Mouse (Mus musculus) CH12.LX (cell line): ENCODE data around the gene Lgi2.

Experiments used
- BHLHE40 ChIP-seq: IDR thresholded peaks from 2 replicates; pipeline ENCODE4 v1.6.1; 2011; ENCODE audit warnings: mild to moderate bottlenecking, low read depth, low read length, improper control_type of control experiment
- CHD2 ChIP-seq: IDR thresholded peaks from 2 replicates; pipeline ENCODE4 v1.6.1; 2011; ENCODE audit warnings: low read length, improper control_type of control experiment
- CTCF ChIP-seq, 2 experiments: IDR thresholded peaks in 1 of 2; conservative IDR thresholded peaks in 1 of 2; 2 replicates each; pipeline ENCODE4 v1.5.1; 2011 to 2012; ENCODE audit warnings: low read depth in 2 of 2, low read length in 2 of 2, improper control_type of control experiment in 1 of 2, inconsistent platforms in 1 of 2, mild to moderate bottlenecking in 1 of 2, moderate library complexity in 1 of 2
- E2F4 ChIP-seq: IDR thresholded peaks from 2 replicates; pipeline ENCODE4 v1.6.1; 2011; ENCODE audit warnings: low read depth, low read length, improper control_type of control experiment; ENCODE audit not compliant: insufficient replicate concordance
- ELF1 ChIP-seq: IDR thresholded peaks from 2 replicates; pipeline ENCODE4 v1.6.1; 2014; ENCODE audit warnings: low read depth, mild to moderate bottlenecking, inconsistent platforms, low read length, improper control_type of control experiment
- EP300 ChIP-seq: IDR thresholded peaks from 2 replicates; pipeline ENCODE4 v1.6.1; 2011; ENCODE audit warnings: low read length, improper control_type of control experiment
- ETS1 ChIP-seq: conservative IDR thresholded peaks from 2 replicates; pipeline ENCODE4 v1.6.1; 2012; ENCODE audit warnings: low read depth, mild to moderate bottlenecking, inconsistent platforms, low read length, improper control_type of control experiment, moderate library complexity
- IRF4 ChIP-seq: IDR thresholded peaks from 2 replicates; pipeline ENCODE4 v1.6.1; 2014; ENCODE audit warnings: low read depth, mild to moderate bottlenecking, inconsistent platforms, low read length, improper control_type of control experiment
- MAFK ChIP-seq: IDR thresholded peaks from 2 replicates; pipeline ENCODE4 v1.6.1; 2011; ENCODE audit warnings: low read length, improper control_type of control experiment; ENCODE audit not compliant: insufficient replicate concordance
- POLR2A ChIP-seq: IDR thresholded peaks from 2 replicates; pipeline ENCODE4 v1.6.1; 2011; ENCODE audit warnings: low read depth, mild to moderate bottlenecking, improper control_type of control experiment, low read length
- SIN3A ChIP-seq: IDR thresholded peaks from 2 replicates; pipeline ENCODE4 v1.6.1; 2012; ENCODE audit warnings: low read length, improper control_type of control experiment, inconsistent platforms
- SMC3 ChIP-seq: IDR thresholded peaks from 2 replicates; pipeline ENCODE4 v1.6.1; 2011; ENCODE audit warnings: low read depth, low read length, improper control_type of control experiment
- UBTF ChIP-seq: IDR thresholded peaks from 2 replicates; pipeline ENCODE4 v1.6.1; 2012; ENCODE audit warnings: low read depth, mild to moderate bottlenecking, inconsistent platforms, low read length, improper control_type of control experiment, moderate library complexity
- USF1 ChIP-seq: IDR thresholded peaks from 2 replicates; pipeline ENCODE4 v1.6.1; 2014; ENCODE audit warnings: low read depth, mild to moderate bottlenecking, inconsistent platforms, low read length, improper control_type of control experiment

- TF ChIP-seq E2F4 (no peak), CTCF (conservative IDR thresholded peaks at IDR 0.05 in 1 of 2, IDR thresholded peaks at IDR 0.05 in 1 of 2; ENCODE audit: low read depth in 2 of 2, low read length in 2 of 2) (no peak), ETS1 (no peak), MAFK (no peak), EP300 (no peak), POLR2A (no peak), SMC3 (no peak), CHD2 (no peak), UBTF (no peak), ELF1 (no peak), USF1 (no peak), SIN3A (no peak), BHLHE40 (no peak), IRF4 (no peak)
These were observed 56.8 kb downstream of the Lgi2 start for GRCm38 (mm10) chr5:52509416-52509815.
